Mouse (Mus musculus) liver, embryonic 12.5 days (tissue): ENCODE results near the gene Sparc. TPM values are rescaled to one million over a fixed set of nuclear protein-coding genes. Genes with fewer than 3 reads are reported as not detected.
"Not testable (repeated sequence)": the region's sequence is repeated elsewhere in the genome, so short reads cannot be mapped to it uniquely, and the experiment has no call there.

Experiments
- ATAC-seq: fragments of 200-750 bp; cut with Nextera tagmentation; 2 replicates; pipeline ENCODE4 v1.8.0; 2017; ENCODE audit warnings: moderate number of reproducible peaks, mild to moderate bottlenecking, moderate library complexity
- H3K27ac ChIP-seq: fragments of 300-500 bp; sonication (generic); 2 replicates; pipeline ENCODE4 v1.5.1; 2016; ENCODE audit warnings: mild to moderate bottlenecking
- H3K27me3 ChIP-seq: fragments of 300-500 bp; sonication (generic); replicated peaks from 2 replicates; pipeline ENCODE4 v1.6.1; 2016; ENCODE audit warnings: mild to moderate bottlenecking, moderate library complexity
- H3K36me3 ChIP-seq: fragments of 300-500 bp; sonication (generic); 2 replicates; pipeline ENCODE4 v1.6.1; 2016; ENCODE audit warnings: mild to moderate bottlenecking, moderate library complexity
- H3K4me1 ChIP-seq: fragments of 300-500 bp; sonication (generic); 2 replicates; pipeline ENCODE4 v1.6.1; 2016
- H3K4me2 ChIP-seq: fragments of 300-500 bp; sonication (generic); 2 replicates; pipeline ENCODE4 v1.6.1; 2016; ENCODE audit warnings: mild to moderate bottlenecking, moderate library complexity
- H3K4me3 ChIP-seq: fragments of 300-500 bp; sonication (generic); 2 replicates; pipeline ENCODE4 v1.5.1; 2016; ENCODE audit warnings: mild to moderate bottlenecking, moderate library complexity
- H3K9ac ChIP-seq: fragments of 300-500 bp; sonication (generic); 2 replicates; pipeline ENCODE4 v1.6.1; 2016; ENCODE audit warnings: mild to moderate bottlenecking, moderate library complexity
- H3K9me3 ChIP-seq: fragments of 300-500 bp; sonication (generic); replicated peaks from 2 replicates; pipeline ENCODE4 v1.6.1; 2016; ENCODE audit warnings: mild to moderate bottlenecking, moderate library complexity
- WGBS: fragments of 180-500 bp; shearing (Covaris S2); methylation state at CpG from one replicate; pipeline ENCODE4 v1.1.7; 2016; ENCODE audit not compliant: insufficient replicate concordance; 5-methylcytosine and 5-hydroxymethylcytosine counted together
- polyA plus RNA-seq: library from polyadenylated mRNA; unstranded; fragments of >200 nt; fragmentation: Nextera tagmentation; extraction: Ambion mirVana; gene quantifications from 2 replicates; pipeline ENCODE4 v1.2.1, GENCODE M21; 2016

Gene Sparc
- polyA plus RNA-seq, 1 experiment from 2014 or later: 167 TPM

DNA sequence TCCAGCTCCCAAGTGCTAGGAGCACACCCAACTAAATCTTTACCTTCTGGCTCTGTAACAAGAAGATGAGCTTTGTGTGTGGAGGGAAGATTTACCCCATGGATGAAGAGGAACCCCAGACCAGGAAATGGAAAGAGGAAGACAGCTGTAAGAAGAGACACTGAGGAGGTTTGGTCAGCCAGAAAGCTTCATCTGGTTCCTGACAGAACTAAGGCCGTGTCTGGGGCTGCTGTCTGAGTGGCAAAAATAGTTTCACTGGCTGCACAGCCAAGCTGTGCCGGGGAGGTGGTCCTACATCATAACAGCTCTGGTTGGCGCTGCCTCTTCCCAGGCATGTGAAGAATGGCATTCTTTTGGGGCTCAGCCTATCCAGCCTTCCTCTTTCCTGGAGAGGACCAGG is 10.0 kb upstream of the Sparc start:
- H3K4me3 ChIP-seq: no peak overlapping the region
- H3K4me1 ChIP-seq: no peaks in the 10 kb centered on the region
- H3K4me2 ChIP-seq: no peak overlapping the region
- H3K9ac ChIP-seq: no peak overlapping the region
- H3K27ac ChIP-seq: no peak overlapping the region
- H3K36me3 ChIP-seq: no peaks in the 10 kb centered on the region
- H3K9me3 ChIP-seq: no peaks in the 10 kb centered on the region
- no peak for ATAC-seq
- H3K27me3 ChIP-seq: 0 out of 2 replicates have a peak, but pooled peaks cover 3% of the 10 kb centered on the region
- WGBS: 23% methylated on average over 3 of the region's 3 CpGs

DNA sequence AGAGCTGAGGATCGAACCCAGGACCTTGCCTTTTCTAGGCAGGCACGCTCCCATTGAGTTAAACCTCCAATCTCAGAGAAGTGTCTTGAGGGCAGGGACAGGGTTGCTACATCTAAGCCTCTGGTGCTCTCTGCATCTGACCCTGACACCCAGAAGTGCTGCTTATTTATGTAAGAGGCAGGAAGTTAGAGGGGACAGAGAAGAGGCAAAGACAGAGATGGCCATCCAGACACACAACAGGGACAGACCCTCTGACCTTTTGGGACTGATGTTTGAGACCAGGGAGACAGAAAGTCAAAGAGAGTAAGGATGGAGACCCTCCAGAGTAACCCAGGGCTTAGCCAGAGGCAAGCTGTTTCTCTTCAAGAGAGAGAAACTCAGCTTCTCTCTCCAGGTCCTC is 7.0 kb upstream of the Sparc start:
- ATAC-seq: no peak
- Histone ChIP-seq H3K4me1 (no peaks in the 10 kb centered on the region), H3K36me3 (no peaks in the 10 kb centered on the region), H3K4me2 (no peak overlapping the region), H3K4me3 (no peak overlapping the region), H3K9me3 (no peaks in the 10 kb centered on the region), H3K27me3 (0 out of 2 replicates have a peak, but pooled peaks cover 3% of the 10 kb centered on the region), H3K27ac (no peak overlapping the region), H3K9ac (no peak overlapping the region)
- WGBS: 75% methylated on average over 2 of the region's 2 CpGs

DNA sequence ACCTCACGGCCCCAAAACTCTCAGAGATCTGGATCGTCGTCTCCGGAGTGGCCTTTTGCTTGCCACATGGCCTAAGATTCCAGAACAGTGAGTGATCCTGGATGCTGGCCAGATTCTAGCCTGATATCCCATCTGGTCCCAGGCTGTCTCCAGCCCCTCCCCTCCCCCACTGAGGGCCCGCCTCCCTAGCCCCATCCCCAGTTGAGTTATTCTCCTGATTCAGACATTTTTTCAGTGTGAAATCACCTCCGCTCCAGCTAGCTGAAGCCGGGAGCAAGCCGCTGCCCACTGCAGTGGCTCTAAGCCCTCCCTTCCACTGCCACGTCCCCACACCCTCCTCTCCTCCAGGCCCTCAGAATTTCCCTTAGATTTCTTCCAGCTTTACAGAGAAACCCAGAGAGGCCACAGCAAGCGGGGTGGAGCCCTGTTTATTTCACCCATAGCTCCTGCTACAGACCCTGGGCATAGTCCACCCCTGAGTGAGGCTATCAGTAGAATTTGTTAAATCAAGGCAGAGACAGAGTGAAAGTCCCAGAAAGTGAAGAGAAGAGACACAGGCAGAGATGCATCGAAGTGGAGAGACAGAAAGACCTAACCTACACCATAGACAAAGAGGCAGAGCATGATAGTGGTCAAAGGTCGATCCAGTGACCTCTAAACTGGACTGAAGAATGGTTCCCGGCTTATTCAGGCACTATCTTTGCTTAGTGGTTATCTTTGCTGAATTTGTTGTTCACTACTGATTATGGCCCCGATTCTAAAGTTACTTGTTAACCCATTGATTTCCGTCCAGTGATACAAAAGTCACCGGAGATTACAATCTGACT is 5.4 kb upstream of the Sparc start:
- WGBS: 40% methylated on average over 16 of the region's 16 CpGs
- Histone ChIP-seq H3K36me3 (no peaks in the 10 kb centered on the region), H3K4me1 (no peaks in the 10 kb centered on the region; the same call in 1 of the 2 replicates), H3K4me3 (no peak overlapping the region), H3K27me3 (0 out of 2 replicates have a peak, but pooled peaks cover 3% of the 10 kb centered on the region), H3K9ac (no peak overlapping the region), H3K9me3 (no peaks in the 10 kb centered on the region), H3K4me2 (no peak overlapping the region), H3K27ac (peak overlapping the region; percentile 80)
- peak; percentile 66 for ATAC-seq

DNA sequence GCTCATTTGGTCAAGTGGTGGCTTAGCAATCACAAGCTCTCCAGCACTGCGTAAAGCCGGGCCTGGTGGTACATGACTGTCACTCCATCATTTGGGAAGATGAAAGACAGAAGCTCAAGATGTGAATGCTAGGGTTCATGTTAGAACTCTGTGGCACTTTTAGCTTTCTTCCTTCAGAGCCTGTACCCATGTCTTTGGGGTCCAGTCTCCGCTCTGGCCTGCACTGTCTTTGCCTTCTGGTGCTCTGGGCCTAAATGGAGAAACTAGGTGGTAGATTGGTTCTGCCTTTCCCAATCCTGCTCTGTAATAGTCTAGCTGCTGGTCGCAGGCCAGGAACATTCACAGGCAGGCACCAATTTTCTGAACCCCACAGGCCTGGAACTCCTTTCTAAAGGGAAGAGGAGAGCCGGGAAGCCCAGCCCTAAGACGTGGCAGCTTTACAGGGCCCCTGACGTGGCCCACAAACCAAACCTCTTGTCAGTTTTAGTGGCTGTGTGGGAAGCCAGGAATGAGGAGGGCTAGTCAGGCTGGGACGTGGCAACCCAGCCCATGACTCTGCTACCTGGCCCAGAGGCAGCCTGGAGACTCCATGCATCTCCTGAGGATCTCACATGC is 1.9 kb upstream of the Sparc start:
- peaks cover 10% of the 10 kb centered on the region; the same call in 1 of the 2 replicates for H3K4me1 ChIP-seq
- no peaks in the 10 kb centered on the region for H3K9me3 ChIP-seq
- H3K4me2 ChIP-seq: no peak overlapping the region
- no peak overlapping the region for H3K4me3 ChIP-seq
- 68% methylated on average over 8 of the region's 8 CpGs for whole genome bisulfite sequencing
- H3K9ac ChIP-seq: no peak overlapping the region
- H3K27me3 ChIP-seq: peaks cover 4% of the 10 kb centered on the region; the same call in 1 of the 2 replicates
- H3K27ac ChIP-seq: no peak overlapping the region
- H3K36me3 ChIP-seq: no peaks in the 10 kb centered on the region
- no peak for ATAC-seq

DNA sequence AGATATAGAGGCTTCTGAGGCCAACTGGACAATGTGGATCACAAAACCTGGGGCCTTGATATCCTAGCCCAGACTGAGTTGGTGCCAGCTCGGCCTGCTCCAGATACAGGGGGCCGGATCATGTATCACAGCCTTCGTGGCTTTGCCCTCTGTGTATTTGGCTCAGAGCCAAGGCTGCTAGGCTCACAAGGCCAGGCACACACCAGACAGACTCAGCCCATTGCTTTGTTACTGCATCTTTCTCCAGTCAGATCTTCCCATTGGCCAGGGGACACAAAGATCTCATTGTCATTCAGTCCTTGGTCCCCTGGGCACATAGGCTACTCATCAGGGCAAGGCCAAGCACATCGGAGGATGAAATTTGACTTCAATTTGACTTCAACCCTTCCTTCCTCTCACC is 773 bp upstream of the Sparc start:
- no peak overlapping the region for H3K27ac ChIP-seq
- H3K27me3 ChIP-seq: peaks cover 14% of the 10 kb centered on the region; the same call in 1 of the 2 replicates
- WGBS: 66% methylated on average over 4 of the region's 4 CpGs
- H3K4me1 ChIP-seq: peaks cover 15% of the 10 kb centered on the region; the same call in 1 of the 2 replicates
- H3K9me3 ChIP-seq: no peaks in the 10 kb centered on the region
- no peak; the same call in 1 of the 2 replicates for ATAC-seq
- H3K9ac ChIP-seq: no peak overlapping the region
- H3K36me3 ChIP-seq: no peaks in the 10 kb centered on the region
- no peak overlapping the region for H3K4me2 ChIP-seq
- H3K4me3 ChIP-seq: no peak overlapping the region

DNA sequence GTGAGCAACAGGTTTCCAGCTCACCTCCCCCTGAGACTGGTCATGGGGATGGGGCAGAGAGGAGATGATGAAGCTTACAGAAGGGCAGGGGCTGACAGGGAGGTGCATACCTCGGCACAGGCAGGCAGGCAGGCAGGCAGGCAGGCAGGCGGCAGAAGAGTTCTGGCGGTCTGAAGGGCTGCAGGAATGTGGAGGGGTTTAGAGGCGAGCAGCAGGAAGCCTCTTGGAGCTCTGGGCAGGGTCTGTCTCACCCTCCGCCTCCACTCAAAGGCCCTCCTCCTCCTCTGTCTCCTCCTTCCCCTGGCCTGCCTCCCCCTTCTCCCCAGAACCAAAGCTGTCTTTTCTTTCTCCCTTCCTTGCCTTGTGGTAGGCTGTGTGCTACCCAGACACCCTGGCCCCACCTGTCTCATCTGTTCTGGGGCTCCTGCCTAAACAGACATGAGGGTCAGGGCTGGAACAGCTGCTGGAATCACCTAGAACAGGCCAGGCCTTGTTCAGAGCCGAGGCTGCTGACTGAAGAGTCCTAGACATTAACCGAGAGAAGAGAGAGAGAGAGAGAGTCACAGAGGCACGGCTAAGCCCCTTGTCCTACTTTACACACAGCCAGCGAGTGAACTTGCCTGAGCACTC is 3.2 kb downstream of the Sparc start:
- Histone ChIP-seq H3K27ac (peak overlapping the region; percentile 66), H3K36me3 (no peaks in the 10 kb centered on the region), H3K4me1 (peaks cover 43% of the 10 kb centered on the region), H3K9ac (peak overlapping the region; percentile 52), H3K27me3 (peaks cover 11% of the 10 kb centered on the region; the same call in 1 of the 2 replicates), H3K4me3 (peak overlapping the region; percentile 47), H3K9me3 (no peaks in the 10 kb centered on the region), H3K4me2 (peak overlapping the region; percentile 64)
- WGBS: 32% methylated on average over 9 of the region's 9 CpGs
- ATAC-seq: 0 out of 2 replicates have a peak, but pooled peaks have one; percentile 26

DNA sequence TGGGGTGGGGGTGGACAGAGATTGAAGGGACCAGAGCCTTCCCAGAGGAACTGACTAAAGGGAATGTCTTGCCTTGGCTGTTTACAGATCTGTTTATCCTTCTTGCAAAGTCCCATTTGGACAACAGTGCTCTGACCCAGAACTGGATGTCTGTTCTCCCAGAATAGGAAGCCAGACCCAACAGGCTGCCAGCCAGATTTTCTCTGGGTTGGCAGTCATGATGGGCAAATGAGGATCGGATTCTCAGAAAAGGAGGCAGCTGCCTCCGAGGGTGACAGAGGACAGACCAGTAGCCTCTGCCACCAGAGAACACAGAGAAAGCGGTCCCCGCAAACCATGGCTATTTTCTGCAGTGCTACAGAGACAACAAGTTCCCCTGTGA is 3.7 kb downstream of the Sparc start:
- H3K4me1 ChIP-seq: peaks cover 48% of the 10 kb centered on the region
- peak overlapping the region; percentile 52 for H3K9ac ChIP-seq
- H3K4me2 ChIP-seq: peak overlapping the region; percentile 64
- 29% methylated on average over 4 of the region's 4 CpGs for WGBS
- peak overlapping the region; percentile 59 for H3K27ac ChIP-seq
- H3K36me3 ChIP-seq: no peaks in the 10 kb centered on the region
- no peak for ATAC-seq
- peak overlapping the region; percentile 47 for H3K4me3 ChIP-seq
- no peaks in the 10 kb centered on the region for H3K9me3 ChIP-seq
- peaks cover 11% of the 10 kb centered on the region; the same call in 1 of the 2 replicates for H3K27me3 ChIP-seq

DNA sequence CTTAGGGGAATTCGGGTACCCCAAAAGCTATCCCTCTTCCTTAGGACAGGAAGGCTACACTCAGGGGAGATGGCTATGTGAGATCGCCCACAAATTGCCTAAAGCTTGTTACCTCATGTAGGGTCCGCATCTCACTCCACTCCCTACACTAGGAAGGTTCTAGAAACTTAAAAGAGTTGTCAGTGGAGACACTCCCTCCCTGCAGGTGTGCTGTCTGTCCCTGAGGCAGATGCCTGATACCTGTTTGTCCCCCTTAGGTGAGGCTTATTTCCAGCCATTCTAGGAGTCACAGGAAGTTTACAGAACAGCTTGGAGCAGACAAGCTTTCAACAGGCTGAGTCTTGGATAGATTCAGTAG is 4.3 kb downstream of the Sparc start:
- ATAC-seq: no peak

DNA sequence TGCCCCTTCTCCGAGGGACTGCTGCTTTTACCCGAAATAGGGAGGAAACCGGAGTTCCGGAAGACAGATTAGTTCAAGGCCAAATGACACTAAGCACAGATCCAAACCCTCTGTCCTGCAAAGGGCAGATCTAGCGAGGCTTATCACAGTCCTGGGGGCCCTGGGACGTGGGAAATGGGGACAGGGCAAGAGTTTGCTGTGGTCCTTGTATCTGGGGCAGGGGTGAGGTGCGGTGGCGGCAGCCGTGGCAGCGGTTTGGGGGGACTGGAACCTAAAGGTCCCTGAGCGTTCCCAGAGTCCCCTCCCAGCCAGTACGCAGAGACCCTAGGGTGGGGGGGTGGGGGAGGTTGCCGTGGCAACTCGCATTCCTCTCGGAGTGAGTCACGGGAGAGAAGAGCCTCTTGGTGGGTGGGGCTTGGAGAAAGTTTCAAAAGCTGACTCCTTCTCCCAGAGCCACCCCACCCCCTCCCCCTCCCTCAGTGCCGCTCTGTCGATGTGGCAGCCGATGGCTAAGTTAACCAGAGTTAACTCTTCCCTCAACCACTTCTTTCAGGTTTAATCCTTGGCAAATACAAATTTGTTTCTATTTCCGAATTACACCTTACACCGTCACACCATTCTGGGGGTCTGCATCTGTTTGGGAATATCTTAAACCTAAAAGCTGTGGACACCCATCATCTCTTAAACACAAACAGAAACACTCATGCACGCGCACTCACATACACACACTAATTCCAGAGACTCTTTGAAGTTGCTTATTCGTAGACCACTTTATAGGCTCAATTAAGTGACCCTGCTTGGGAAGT is 4.9 kb downstream of the Sparc start:
- H3K9me3 ChIP-seq: no peaks in the 10 kb centered on the region
- peak overlapping the region; percentile 64 for H3K4me2 ChIP-seq
- H3K27ac ChIP-seq: peak overlapping the region; percentile 68
- H3K4me1 ChIP-seq: peaks cover 50% of the 10 kb centered on the region
- WGBS: 3% methylated on average over 24 of the region's 24 CpGs
- no peak for ATAC-seq
- H3K9ac ChIP-seq: peak overlapping the region; percentile 52; the same call in 1 of the 2 replicates
- peaks cover 11% of the 10 kb centered on the region; the same call in 1 of the 2 replicates for H3K27me3 ChIP-seq
- H3K36me3 ChIP-seq: no peaks in the 10 kb centered on the region
- peak overlapping the region; percentile 47 for H3K4me3 ChIP-seq

More for the DNA sequence above, 4.3 kb downstream of the Sparc start:
- peaks cover 11% of the 10 kb centered on the region; the same call in 1 of the 2 replicates for H3K27me3 ChIP-seq
- H3K27ac ChIP-seq: no peak overlapping the region
- H3K9ac ChIP-seq: peak overlapping the region; percentile 52; the same call in 1 of the 2 replicates
- peak overlapping the region; percentile 47 for H3K4me3 ChIP-seq
- H3K4me2 ChIP-seq: peak overlapping the region; percentile 64
- no peaks in the 10 kb centered on the region for H3K36me3 ChIP-seq
- 12% methylated on average over 3 of the region's 3 CpGs for WGBS
- peaks cover 50% of the 10 kb centered on the region for H3K4me1 ChIP-seq
- H3K9me3 ChIP-seq: no peaks in the 10 kb centered on the region

DNA sequence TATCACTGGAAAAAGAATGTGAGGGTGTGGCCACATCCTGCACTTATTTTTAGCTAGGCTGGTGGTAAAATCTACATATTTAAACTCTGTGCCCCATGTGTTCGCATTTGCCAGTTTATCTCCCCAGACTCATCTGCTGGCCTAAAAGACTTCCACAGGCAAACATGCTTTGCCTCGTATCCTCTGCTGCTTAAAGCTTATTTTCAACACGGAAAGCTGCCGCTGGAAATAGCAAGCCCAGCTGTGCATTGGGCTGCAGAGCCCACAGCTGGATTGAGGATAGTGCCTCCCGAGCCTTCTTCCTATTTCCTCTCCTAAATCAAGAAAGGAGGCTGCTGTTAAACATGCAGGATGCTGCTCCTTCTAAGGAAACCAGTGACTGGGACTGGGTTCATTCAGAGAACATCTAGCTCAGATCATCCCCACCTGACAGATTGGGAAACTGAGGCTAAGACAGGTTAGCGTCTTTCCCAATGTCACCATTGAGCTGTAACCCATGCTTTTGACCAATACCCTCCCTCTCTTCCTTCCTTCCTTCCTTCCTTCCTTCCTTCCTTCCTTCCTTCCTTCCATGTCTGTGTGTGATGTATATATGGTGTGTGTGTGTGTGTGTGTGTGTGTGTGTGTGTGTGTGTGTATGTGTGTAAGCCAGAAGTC is 6.2 kb downstream of the Sparc start:
- no peak overlapping the region for H3K27ac ChIP-seq
- H3K4me3 ChIP-seq: 0 out of 2 replicates have a peak overlapping the region, but pooled peaks have one; percentile 47
- ATAC-seq: no peak
- no peak overlapping the region for H3K9ac ChIP-seq
- no peaks in the 10 kb centered on the region for H3K36me3 ChIP-seq
- WGBS: 28% methylated on average over 6 of the region's 6 CpGs
- peaks cover 50% of the 10 kb centered on the region for H3K4me1 ChIP-seq
- H3K9me3 ChIP-seq: no peaks in the 10 kb centered on the region
- peaks cover 11% of the 10 kb centered on the region; the same call in 1 of the 2 replicates for H3K27me3 ChIP-seq
- H3K4me2 ChIP-seq: peak overlapping the region; percentile 6

DNA sequence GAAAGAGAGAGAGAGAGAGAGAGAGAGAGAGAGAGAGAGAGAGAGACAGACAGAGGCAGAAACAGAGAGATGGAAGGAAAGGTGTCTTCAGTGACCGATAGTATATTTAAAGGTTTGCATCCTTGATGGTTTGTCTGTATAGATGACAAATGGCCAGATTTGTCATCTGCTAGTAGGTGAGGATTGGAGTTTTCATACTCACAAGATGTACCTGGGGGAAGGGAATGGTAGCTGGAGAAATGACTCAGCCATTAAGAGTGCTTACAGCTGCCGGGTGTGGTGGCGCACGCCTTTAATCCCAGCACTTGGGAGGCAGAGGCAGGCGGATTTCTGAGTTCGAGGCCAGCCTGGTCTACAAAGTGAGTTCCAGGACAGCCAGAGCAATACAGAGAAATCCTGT is 7.3 kb downstream of the Sparc start:
- H3K36me3 ChIP-seq, H3K9me3 ChIP-seq, H3K27ac ChIP-seq, ATAC-seq, H3K9ac ChIP-seq, H3K4me2 ChIP-seq, H3K4me3 ChIP-seq: not testable (repeated sequence)
- H3K4me1 ChIP-seq: peaks cover 46% of the 10 kb centered on the region
- WGBS: 63% methylated on average over 6 of the region's 6 CpGs
- peaks cover 11% of the 10 kb centered on the region; the same call in 1 of the 2 replicates for H3K27me3 ChIP-seq
